Mouse (Mus musculus): ENCODE measurements around the gene Sidt1. TPM values are rescaled to one million over a fixed set of nuclear protein-coding genes. Genes with fewer than 3 reads are reported as not detected.

Sidt1 gene
- 0.16 and 0.53 TPM in 2 replicates for polyA plus RNA-seq (2015; fragmentation: Nextera tagmentation; extraction: Ambion mirVana)

DNA sequence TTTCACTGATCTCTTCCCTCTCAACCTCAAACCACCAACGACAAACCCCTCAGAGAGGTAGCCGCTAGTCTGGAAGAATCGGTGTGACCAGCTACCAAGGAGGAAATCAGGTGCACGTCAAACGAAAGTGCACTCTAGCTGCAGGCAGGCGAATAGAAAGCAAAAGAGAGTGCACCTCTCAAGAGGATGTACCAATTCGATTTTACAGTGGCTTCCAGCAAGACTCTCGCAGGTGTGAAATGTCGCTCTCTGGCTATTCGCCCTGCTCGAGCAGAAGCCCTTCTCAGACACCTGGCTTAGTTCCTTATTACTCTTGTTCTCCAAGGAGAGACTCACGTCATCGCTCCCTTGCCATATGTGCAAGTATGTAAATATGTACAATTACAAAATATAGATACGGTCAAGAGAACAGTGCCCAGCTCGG, at the start of gene Sidt1:
Sidt1 (minus strand) TSS at position 336 of the 424 bp plus-strand sequence.

DNA sequence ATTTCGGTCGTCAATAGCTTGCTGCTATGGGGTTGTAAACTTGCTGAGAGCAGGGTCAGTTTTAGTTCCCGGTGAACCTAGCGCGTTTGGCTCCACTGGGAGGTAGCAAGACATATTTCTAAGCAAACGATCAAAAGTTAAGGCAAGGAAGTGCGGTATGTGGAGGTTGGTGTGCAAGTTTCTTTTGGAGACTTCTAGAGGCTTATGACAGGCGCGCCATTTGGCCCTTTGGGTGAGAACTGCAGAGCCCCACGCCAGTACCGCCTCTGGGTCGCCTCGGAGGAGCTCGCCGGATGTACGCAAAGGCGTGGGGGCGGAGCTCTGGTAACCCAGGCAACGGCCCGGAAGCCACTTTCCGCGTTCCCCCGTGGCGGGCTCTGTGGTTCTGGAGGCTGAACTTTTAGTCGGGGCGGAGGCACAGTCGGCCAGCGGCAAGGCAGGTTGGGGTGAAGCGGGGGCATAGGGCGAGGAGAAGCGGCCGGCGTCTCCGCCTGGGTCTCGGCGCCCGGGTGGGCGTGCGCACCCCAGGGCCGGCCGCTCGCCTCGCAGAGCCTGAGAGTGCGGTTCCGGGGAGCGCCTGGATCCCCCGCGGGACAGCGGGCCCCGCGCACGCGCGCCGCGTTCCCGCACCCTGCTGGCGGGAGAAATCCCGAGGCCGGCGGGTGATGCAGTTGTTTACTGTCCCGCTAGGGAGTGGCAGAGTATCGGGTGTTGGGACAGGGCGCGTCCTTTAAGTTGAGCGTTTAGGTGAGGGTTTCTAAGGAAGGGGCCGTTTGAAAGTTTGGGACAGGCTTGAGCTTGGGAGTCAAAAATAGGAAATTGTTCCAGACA, 14.3 kb upstream of the Sidt1 start, which contains the start of gene Spice1:
Spice1 (plus strand) TSS at position 51 of the 831 bp plus-strand sequence.

Other genes starting within 250 kb of the Sidt1 start
- gene Atp6v1a, start 193.5 kb downstream of the Sidt1 start, polyA plus RNA-seq (2015; fragmentation: Nextera tagmentation; extraction: Ambion mirVana) = 25.1 and 25.4 TPM in 2 replicates
- gene Naa50, start 193.4 kb downstream of the Sidt1 start, polyA plus RNA-seq (2015; fragmentation: Nextera tagmentation; extraction: Ambion mirVana) = 208 and 221 TPM in 2 replicates
- 4.8 and 5.2 TPM in 2 replicates for gene Usf3, start 159.9 kb downstream of the Sidt1 start, polyA plus RNA-seq (2015; fragmentation: Nextera tagmentation; extraction: Ambion mirVana)
- 11.0 and 11.1 TPM in 2 replicates for gene Spice1, start 13.9 kb upstream of the Sidt1 start, polyA plus RNA-seq (2015; fragmentation: Nextera tagmentation; extraction: Ambion mirVana)
- 0.02 and 0.04 TPM in 2 replicates for gene Cfap44, start 61.6 kb upstream of the Sidt1 start, polyA plus RNA-seq (2015; fragmentation: Nextera tagmentation; extraction: Ambion mirVana)
- 7.5 and 8.0 TPM in 2 replicates for gene Boc, start 225.7 kb upstream of the Sidt1 start, polyA plus RNA-seq (2015; fragmentation: Nextera tagmentation; extraction: Ambion mirVana)

All from skeletal muscle tissue, postnatal 0 days (tissue).